Mouse (Mus musculus): Measurements from ENCODE around the gene Sorbs1.
"Not testable (repeated sequence)": the region's sequence is repeated elsewhere in the genome, so short reads cannot be mapped to it uniquely, and the experiment has no call there.

Sorbs1 gene

GRCm38 (mm10) chr19:40513632-40514078 is at the start of gene Sorbs1:
Gene Sorbs1 (minus strand): TSS chr19:40513779.
- ChIA-PET POLR2A (interaction anchor here in 3 of 4 experiments (0.6 to 1.9 kb wide), 19 partner anchors 9 to 381 kb away, joined by 3 to 8 read pairs (median 4); partner anchors contain the start of genes Pdlim1 (in 1 of the 3) and Zfp518a (in 1 of the 3)), CTCF (interaction anchor here in 3 of 4 experiments (0.5 to 1.6 kb wide), 6 partner anchors 98 to 180 kb away, joined by 3 to 8 read pairs (median 4); partner anchors contain the start of genes Entpd1 (in 1 of the 3) and Tctn3 (in 1 of the 3))

- CTCF ChIA-PET, result not testable (repeated sequence)
- POLR2A ChIA-PET, result interaction anchor here in 3 of 4 experiments (0.5 to 1.0 kb wide), 3 partner anchors 8 to 104 kb away, joined by 3 to 5 read pairs (median 3); no protein-coding TSS in a partner anchor
Observed at GRCm38 (mm10) chr19:40561521-40561920, 47.9 kb upstream of the Sorbs1 start.

GRCm38 (mm10) chr19:40556029-40556428 is 42.5 kb upstream of the Sorbs1 start:
- POLR2A ChIA-PET, result interaction anchor here in 1 of 4 experiments (0.6 to 2.5 kb wide), 5 partner anchors 11 to 222 kb away, joined by 3 to 7 read pairs (median 3); partner anchors contain the start of gene Aldh18a1
- CTCF ChIA-PET, result interaction anchor here in 3 of 4 experiments (0.9 to 1.6 kb wide), 5 partner anchors 12 to 210 kb away, joined by 3 to 5 read pairs (median 5); no protein-coding TSS in a partner anchor

DNA sequence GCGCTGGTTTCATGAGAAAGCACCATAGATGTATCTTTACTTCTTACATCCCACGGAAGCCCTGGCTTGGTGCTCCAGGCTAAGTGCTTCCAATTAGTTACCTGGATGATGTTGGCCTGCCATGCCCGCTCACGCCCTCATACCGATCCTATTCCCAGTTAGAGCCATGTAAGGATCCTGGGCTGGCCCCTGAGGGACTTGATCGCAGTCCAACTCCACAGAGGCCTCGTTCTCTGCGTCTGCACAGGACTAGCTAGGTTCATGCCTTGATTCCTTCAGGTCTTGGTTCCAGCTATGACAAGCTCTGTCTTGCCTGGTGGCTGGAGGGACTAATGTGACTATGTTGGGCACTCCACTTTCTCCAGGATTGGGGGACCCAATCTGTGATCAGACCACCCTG is 41.6 kb upstream of the Sorbs1 start:
- CTCF ChIA-PET, result interaction anchor here in 1 of 4 experiments (1.3 kb wide), 1 partner anchor 164 kb away, joined by 5 read pairs; no protein-coding TSS in a partner anchor
- POLR2A ChIA-PET, result interaction anchor here in 1 of 4 experiments (1.3 to 2.5 kb wide), 2 partner anchors 12 to 31 kb away, joined by 3 to 7 read pairs; no protein-coding TSS in a partner anchor

DNA sequence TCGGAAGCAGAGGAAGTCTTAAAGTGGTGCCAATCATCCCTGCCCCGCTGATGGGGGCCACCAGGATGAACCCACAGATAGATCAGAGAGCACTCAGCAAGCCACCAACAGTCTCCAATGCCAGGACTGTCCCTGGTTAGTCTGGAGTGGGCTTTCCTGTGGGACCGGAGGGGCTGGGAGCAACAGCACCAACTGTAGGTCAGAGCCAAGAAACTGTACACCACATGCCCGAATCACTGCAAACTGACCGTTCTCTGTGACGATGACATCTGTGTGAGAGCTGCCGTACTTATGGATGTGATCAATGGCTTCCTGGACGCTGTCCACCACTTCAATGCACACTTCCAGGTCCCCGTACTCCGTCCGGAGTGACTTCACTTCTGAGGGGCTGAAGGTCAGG is 40.8 kb upstream of the Sorbs1 start:
- POLR2A ChIA-PET, result interaction anchor here in 1 of 4 experiments (1.1 to 1.3 kb wide), 2 partner anchors 13 to 32 kb away, joined by 3 read pairs; no protein-coding TSS in a partner anchor
- CTCF ChIA-PET, result no interaction called here

DNA sequence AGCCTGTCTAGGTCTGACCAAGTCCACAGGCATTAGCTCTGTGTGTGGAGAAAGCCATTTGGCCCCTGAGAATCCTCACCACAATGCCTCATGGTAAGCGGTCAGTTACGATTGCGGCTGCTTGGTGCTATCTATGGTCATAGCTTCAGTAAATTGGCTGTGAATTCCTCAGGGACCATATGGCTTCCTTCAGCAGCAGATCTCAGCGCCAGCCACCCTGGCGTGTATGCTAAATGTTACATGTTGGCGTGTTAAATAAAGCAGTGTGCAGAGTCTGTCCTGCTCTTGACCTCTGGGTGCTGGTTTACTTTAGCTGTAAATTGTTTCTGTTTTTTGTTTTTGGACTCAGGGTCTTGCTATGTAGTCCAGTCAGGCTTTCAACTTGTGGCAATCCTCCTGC is 40.3 kb upstream of the Sorbs1 start:
- POLR2A ChIA-PET, result interaction anchor here in 1 of 4 experiments (1.1 to 1.3 kb wide), 2 partner anchors 14 to 33 kb away, joined by 3 read pairs; no protein-coding TSS in a partner anchor
- CTCF ChIA-PET, result no interaction called here

- ChIA-PET CTCF (no interaction called here), POLR2A (interaction anchor here in 1 of 4 experiments (1.1 to 1.3 kb wide), 2 partner anchors 14 to 33 kb away, joined by 3 read pairs; no protein-coding TSS in a partner anchor)
Observed at GRCm38 (mm10) chr19:40553014-40553789, 39.6 kb upstream of the Sorbs1 start.

DNA sequence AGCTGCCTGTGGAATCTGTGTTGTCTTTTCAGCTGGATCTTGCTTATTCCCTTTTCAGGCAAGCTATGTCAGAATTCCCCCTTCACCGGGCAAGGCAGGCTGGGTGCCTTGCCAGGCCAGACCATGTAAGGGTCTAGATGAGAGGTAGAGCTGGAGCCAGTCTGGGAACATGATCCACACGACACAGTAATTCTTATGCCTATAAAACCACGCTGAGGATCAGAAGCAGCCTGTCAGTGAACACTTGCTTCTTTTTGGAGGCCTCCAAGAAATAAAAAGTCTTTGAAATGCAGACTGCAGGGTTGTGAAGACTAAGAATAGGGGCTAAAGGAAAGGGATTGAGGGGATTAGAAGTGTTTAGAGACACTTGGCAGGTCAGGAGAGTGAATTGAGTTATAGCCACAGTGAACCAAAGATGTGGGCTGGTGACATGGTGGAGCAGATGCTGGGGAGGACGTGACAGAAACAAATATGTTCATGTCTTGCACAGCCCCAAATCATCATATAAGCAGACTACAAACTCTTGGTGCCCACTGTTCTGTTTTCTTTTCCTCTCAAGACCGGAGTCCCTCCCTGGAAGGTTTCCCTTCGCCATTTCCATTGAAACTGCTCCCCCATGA is 36.0 kb upstream of the Sorbs1 start:
- ChIA-PET CTCF (no interaction called here), POLR2A (no interaction called here)

GRCm38 (mm10) chr19:40548796-40549515 is 35.4 kb upstream of the Sorbs1 start:
- ChIA-PET POLR2A (no interaction called here), CTCF (interaction anchor here in 2 of 4 experiments (1.0 to 1.1 kb wide), 2 partner anchors 157 to 158 kb away, joined by 3 read pairs; no protein-coding TSS in a partner anchor)

GRCm38 (mm10) chr19:40548386-40548785 is 34.8 kb upstream of the Sorbs1 start:
- CTCF ChIA-PET, result interaction anchor here in 2 of 4 experiments (1.0 to 1.1 kb wide), 2 partner anchors 157 kb away, joined by 3 read pairs; no protein-coding TSS in a partner anchor
- POLR2A ChIA-PET, result no interaction called here

DNA sequence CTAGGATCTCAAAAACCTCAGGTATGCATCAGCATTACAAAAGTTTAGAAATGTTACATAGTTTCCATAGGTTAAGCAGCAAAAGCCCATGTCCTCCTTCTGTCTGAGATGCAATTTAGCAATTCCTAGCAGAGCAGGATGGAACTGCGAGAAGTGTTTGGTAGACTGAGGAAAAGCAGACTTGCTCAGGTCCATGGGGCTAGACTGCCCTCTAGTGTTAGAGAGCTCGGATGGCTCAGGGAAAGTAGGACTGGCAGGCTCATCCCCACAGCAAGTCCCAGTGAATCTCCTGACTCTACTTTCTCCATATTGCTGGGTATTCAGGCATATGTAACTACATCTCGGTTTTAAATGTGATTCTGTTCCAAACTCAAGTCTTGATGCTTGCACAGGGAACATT is 31.3 kb upstream of the Sorbs1 start:
- ChIA-PET POLR2A (interaction anchor here in 2 of 4 experiments (0.8 to 1.2 kb wide), 2 partner anchors 154 to 273 kb away, joined by 3 to 4 read pairs; partner anchors contain the start of gene Pdlim1 (in 1 of the 2)), CTCF (interaction anchor here (0.5 to 3.1 kb wide), 13 partner anchors 9 to 320 kb away, joined by 3 to 21 read pairs (median 4); no protein-coding TSS in a partner anchor)

DNA sequence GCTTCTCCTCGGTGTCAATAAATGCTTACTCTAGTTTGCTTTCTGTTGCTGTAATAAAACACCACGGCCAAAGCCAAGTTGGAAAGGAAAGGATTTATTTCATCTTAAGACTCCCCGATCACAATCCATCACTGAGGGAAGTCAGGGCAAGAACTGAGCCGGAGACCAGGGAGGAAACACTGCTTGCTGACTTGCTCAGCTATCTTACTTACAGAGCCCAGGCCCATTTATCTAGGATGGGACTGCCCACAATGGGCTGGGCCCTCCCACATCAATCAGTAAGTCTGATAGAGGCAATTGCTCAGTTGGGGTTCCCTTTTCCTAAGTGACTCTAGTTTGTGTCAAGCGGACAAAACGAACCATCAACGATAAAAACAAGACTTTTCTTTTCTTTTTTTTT is 29.2 kb upstream of the Sorbs1 start:
- CTCF ChIA-PET, result interaction anchor here in 3 of 4 experiments (0.8 to 3.0 kb wide), 5 partner anchors 18 to 197 kb away, joined by 3 to 15 read pairs (median 5); no protein-coding TSS in a partner anchor
- POLR2A ChIA-PET, result no interaction called here

- CTCF ChIA-PET, result interaction anchor here in 3 of 4 experiments (0.6 to 1.5 kb wide), 4 partner anchors 8 to 191 kb away, joined by 3 to 6 read pairs (median 3); no protein-coding TSS in a partner anchor
- POLR2A ChIA-PET, result no interaction called here
Observed at GRCm38 (mm10) chr19:40536526-40536925, 22.9 kb upstream of the Sorbs1 start.

DNA sequence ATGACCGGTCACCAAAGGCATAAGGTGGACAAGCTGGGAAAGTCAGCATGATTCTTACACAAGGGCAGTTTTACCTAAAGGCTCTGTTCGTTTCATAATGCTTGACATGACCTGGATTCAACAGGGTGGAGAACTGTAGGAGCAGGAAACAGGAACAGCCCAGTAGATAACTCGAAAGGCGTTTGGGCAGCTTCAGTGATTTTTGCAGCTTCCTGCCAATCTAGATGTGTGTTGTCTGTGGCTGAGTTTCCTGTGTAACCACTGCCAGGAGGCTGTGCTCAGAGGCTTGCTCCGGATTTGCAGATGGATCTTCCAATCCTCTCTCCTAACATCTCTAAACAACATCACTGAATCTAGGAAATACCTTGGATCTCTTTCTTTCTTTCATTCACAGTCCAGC is 18.9 kb upstream of the Sorbs1 start:
- CTCF ChIA-PET, result interaction anchor here in 2 of 4 experiments (0.6 to 1.3 kb wide), 2 partner anchors 43 to 141 kb away, joined by 3 read pairs; no protein-coding TSS in a partner anchor

GRCm38 (mm10) chr19:40530323-40530722 is 16.7 kb upstream of the Sorbs1 start:
- CTCF ChIA-PET, result no interaction called here
- POLR2A ChIA-PET, result no interaction called here

More for the DNA sequence above, 18.9 kb upstream of the Sorbs1 start:
- POLR2A ChIA-PET, result interaction anchor here in 2 of 4 experiments (0.7 to 0.8 kb wide), 2 partner anchors 18 to 361 kb away, joined by 3 read pairs; no protein-coding TSS in a partner anchor

- ChIA-PET POLR2A (no interaction called here), CTCF (no interaction called here)
Observed at GRCm38 (mm10) chr19:40528254-40528653, 14.7 kb upstream of the Sorbs1 start.

GRCm38 (mm10) chr19:40526367-40527014 is 12.9 kb upstream of the Sorbs1 start:
- ChIA-PET POLR2A (no interaction called here), CTCF (no interaction called here)
